Mouse (Mus musculus): ENCODE measurements around the gene Aldh1a3. TPM values are rescaled to one million over a fixed set of nuclear protein-coding genes. Genes with fewer than 3 reads are reported as not detected.
A peak's percentile ranks its signal among the peaks of the same experiment; 100 is the strongest.

Gene Aldh1a3
- total and polyA plus RNA-seq, 3 experiments, result 0.35 to 4.6 (median 1.0) TPM

DNA sequence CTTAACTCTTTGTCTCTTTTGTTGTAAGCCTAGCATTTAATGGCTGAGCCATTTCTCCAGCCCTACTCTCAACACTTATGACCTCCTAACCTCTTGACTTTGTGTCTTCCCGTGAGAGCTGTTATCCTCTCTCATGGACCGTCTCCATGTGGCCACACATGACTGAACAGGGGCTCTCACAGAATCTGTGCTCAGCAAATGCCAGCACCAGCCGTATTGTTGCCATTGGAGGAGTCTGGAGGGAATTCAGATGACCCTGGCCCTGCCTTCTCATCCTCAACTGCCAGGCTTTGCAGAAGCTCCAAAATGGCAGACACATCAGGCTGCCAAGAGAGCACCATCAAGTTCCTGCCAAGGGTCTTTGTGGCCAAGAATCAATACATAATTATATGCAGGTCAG lies 30.0 kb downstream of the Aldh1a3 start:
- H3K4me3 ChIP-seq (replicated peaks in 1 of 3; ENCODE audit: low read depth in 2 of 3, low read length in 2 of 3, poor library complexity in 1 of 3), result no peak overlapping the region
- dilution Hi-C loops (cut with MboI; ENCODE audit: extremely low pct_ligation_motif_present, extremely low pct_unique_long_range_greater_than_20kb, low sequenced_read_pairs) (no loop called here), in situ Hi-C loops (cut with MboI; ENCODE audit: low pct_ligation_motif_present, low pct_unique_long_range_greater_than_20kb, low sequenced_read_pairs) (no loop called here)
- no peaks in the 10 kb centered on the region for H3K4me1 ChIP-seq (ENCODE audit: control insufficient read depth in 1 of 2, insufficient read depth in 2 of 2)
- no peaks in the 10 kb centered on the region for H3K9me3 ChIP-seq (replicated peaks; ENCODE audit: low read length)
- H3K36me3 ChIP-seq (replicated peaks in 1 of 2; ENCODE audit: control insufficient read depth in 1 of 2, insufficient read depth in 1 of 2, low read length in 1 of 2), result no peaks in the 10 kb centered on the region
- TF ChIP-seq RAD21 (IDR thresholded peaks at IDR 0.05; ENCODE audit: low read depth, low read length) (no peak), SMC3 (IDR thresholded peaks at IDR 0.05; ENCODE audit: low read depth, low read length) (no peak), RCOR1 (conservative IDR thresholded peaks at IDR 0.05; ENCODE audit: low read depth, low read length) (no peak), TBP (conservative IDR thresholded peaks at IDR 0.05; ENCODE audit: low read depth, low read length) (no peak), ZKSCAN1 (IDR thresholded peaks at IDR 0.05; ENCODE audit: borderline replicate concordance, low read depth, low read length) (no peak), PAX5 (IDR thresholded peaks at IDR 0.05; ENCODE audit: low read length) (no peak), BHLHE40 (IDR thresholded peaks at IDR 0.05; ENCODE audit: low read depth, low read length) (no peak), NRF1 (IDR thresholded peaks at IDR 0.05; ENCODE audit: low read depth, low read length) (no peak), ETS1 (conservative IDR thresholded peaks at IDR 0.05; ENCODE audit: low read depth, low read length) (no peak), MAZ (IDR thresholded peaks at IDR 0.05; ENCODE audit: low read depth, low read length) (no peak), ZC3H11A (IDR thresholded peaks at IDR 0.05; ENCODE audit: low read depth, low read length) (no peak), TCF12 (IDR thresholded peaks at IDR 0.05; ENCODE audit: low read depth, low read length) (no peak), USF1 (IDR thresholded peaks at IDR 0.05; ENCODE audit: low read depth, low read length) (no peak), ELF1 (IDR thresholded peaks at IDR 0.05; ENCODE audit: low read depth, low read length) (no peak), CTCF (conservative IDR thresholded peaks at IDR 0.05 in 1 of 2, IDR thresholded peaks at IDR 0.05 in 1 of 2; ENCODE audit: low read depth in 2 of 2, low read length in 2 of 2) (no peak), MAX (IDR thresholded peaks at IDR 0.05; ENCODE audit: low read length) (no peak), SIN3A (IDR thresholded peaks at IDR 0.05; ENCODE audit: low read length) (no peak)
- H3K27ac ChIP-seq (ENCODE audit: insufficient read depth, low read depth), result no peak overlapping the region
- no peak for DNase-seq (ENCODE audit: extremely low read depth)
- no peak overlapping the region for H3K4me2 ChIP-seq (ENCODE audit: insufficient read depth, low read depth, poor library complexity, severe bottlenecking)
- H3K9ac ChIP-seq (ENCODE audit: insufficient read depth, low read depth), result no peak overlapping the region
- H3K27me3 ChIP-seq (replicated peaks), result peaks cover 36% of the 10 kb centered on the region
- no peaks in the 10 kb centered on the region for H3K79me2 ChIP-seq (replicated peaks; ENCODE audit: control insufficient read depth, extremely low read depth, insufficient read depth, poor library complexity, severe bottlenecking)

DNA sequence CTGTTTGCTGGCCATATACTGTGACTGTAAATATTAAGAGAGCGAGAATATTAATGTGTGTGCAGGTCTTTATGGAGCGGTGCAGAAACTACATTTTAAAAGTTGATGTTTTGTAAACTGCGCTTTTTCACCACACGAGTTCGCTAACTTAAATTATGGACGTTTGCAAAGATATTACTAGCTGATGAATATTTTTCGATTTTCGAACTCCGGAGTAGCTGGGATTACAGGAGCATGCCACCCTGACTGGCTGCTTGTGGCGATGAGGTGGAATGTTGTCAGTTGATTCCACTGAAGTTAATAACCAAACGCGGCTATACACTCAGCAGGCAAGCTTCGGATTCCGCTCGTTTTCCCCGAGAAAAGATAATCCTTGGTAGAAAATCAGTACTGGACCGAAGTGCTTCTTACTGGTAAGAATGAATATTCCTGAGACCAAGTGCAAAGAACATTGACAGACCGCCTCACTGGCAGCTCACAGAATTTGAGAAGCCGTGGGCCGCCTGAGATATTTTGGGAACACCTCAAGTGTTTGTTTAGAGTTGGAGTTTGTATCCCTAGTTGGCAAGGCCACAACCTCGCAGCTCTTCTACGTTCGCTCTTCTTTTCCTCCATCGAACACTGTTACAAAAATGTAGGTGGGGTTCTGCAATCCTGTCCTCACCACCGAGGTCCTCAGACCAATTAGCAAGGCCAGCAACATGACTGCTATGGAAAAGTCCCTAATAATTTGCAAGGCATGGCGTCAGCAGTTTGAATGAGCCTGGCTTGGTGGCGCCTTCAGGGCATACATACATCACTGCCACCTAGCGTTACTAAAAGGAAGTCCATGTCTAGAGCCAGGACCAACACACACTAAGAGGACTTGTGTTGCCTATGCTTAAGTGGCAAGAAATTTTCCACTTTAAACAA lies 38.4 kb downstream of the Aldh1a3 start:
- H3K9me3 ChIP-seq (replicated peaks; ENCODE audit: low read length), result no peaks in the 10 kb centered on the region
- H3K36me3 ChIP-seq (replicated peaks in 1 of 2; ENCODE audit: control insufficient read depth in 1 of 2, insufficient read depth in 1 of 2, low read length in 1 of 2), result no peaks in the 10 kb centered on the region
- peak overlapping the region; percentile 47; the same call in 1 of the 2 replicates for H3K27ac ChIP-seq (ENCODE audit: insufficient read depth, low read depth)
- H3K27me3 ChIP-seq (replicated peaks), result peaks cover 1% of the 10 kb centered on the region
- DNase-seq (ENCODE audit: extremely low read depth), result peak; percentile 92
- in situ Hi-C loops (cut with MboI; ENCODE audit: low pct_ligation_motif_present, low pct_unique_long_range_greater_than_20kb, low sequenced_read_pairs) (loop anchor here (5.0 kb wide), 1 partner anchor 282 kb away; the partner anchor contains the start of gene Chsy1), dilution Hi-C loops (cut with MboI; ENCODE audit: extremely low pct_ligation_motif_present, extremely low pct_unique_long_range_greater_than_20kb, low sequenced_read_pairs) (no loop called here)
- peak overlapping the region; percentile 87 for H3K9ac ChIP-seq (ENCODE audit: insufficient read depth, low read depth)
- H3K4me2 ChIP-seq (ENCODE audit: insufficient read depth, low read depth, poor library complexity, severe bottlenecking), result peak overlapping the region; percentile 80
- peaks cover 16% of the 10 kb centered on the region for H3K79me2 ChIP-seq (replicated peaks; ENCODE audit: control insufficient read depth, extremely low read depth, insufficient read depth, poor library complexity, severe bottlenecking)
- peaks cover 11 to 34% of the 10 kb centered on the region in 2 experiments for H3K4me1 ChIP-seq (ENCODE audit: control insufficient read depth in 1 of 2, insufficient read depth in 2 of 2)
- peak overlapping the region; percentile 71 to 77 (median 72) for H3K4me3 ChIP-seq (replicated peaks in 1 of 3; ENCODE audit: low read depth in 2 of 3, low read length in 2 of 3, poor library complexity in 1 of 3)
- TF ChIP-seq UBTF (IDR thresholded peaks at IDR 0.05; ENCODE audit: low read depth, low read length) (no peak), BHLHE40 (IDR thresholded peaks at IDR 0.05; ENCODE audit: low read depth, low read length) (no peak), ELF1 (IDR thresholded peaks at IDR 0.05; ENCODE audit: low read depth, low read length) (no peak), RCOR1 (conservative IDR thresholded peaks at IDR 0.05; ENCODE audit: low read depth, low read length) (no peak), NELFE (IDR thresholded peaks at IDR 0.05; ENCODE audit: low read depth, low read length) (peak; percentile 60; the same call in 1 of the 2 replicates), MAX (IDR thresholded peaks at IDR 0.05; ENCODE audit: low read length) (peak; percentile 36; the same call in 1 of the 2 replicates), JUN (IDR thresholded peaks at IDR 0.05; ENCODE audit: insufficient read depth, low read depth, low read length) (no peak), JUND (conservative IDR thresholded peaks at IDR 0.05; ENCODE audit: low read depth, low read length) (no peak), PAX5 (IDR thresholded peaks at IDR 0.05; ENCODE audit: low read length) (no peak), RAD21 (IDR thresholded peaks at IDR 0.05; ENCODE audit: low read depth, low read length) (peak; percentile 72), POLR2AphosphoS2 (IDR thresholded peaks at IDR 0.05; ENCODE audit: low read depth, low read length) (no peak), ETS1 (conservative IDR thresholded peaks at IDR 0.05; ENCODE audit: low read depth, low read length) (no peak; the same call in 1 of the 2 replicates), TCF12 (IDR thresholded peaks at IDR 0.05; ENCODE audit: low read depth, low read length) (peak; percentile 32; the same call in 1 of the 2 replicates), ZNF384 (IDR thresholded peaks at IDR 0.05; ENCODE audit: low read depth, low read length) (no peak), SMC3 (IDR thresholded peaks at IDR 0.05; ENCODE audit: low read depth, low read length) (peak; percentile 72), HCFC1 (IDR thresholded peaks at IDR 0.05; ENCODE audit: low read depth, low read length) (no peak), GABPA (IDR thresholded peaks at IDR 0.05; ENCODE audit: insufficient replicate concordance, low read depth, low read length) (no peak), MEF2A (IDR thresholded peaks at IDR 0.05; ENCODE audit: borderline replicate concordance, low read depth, low read length) (peak; percentile 45; the same call in 1 of the 2 replicates), CHD2 (IDR thresholded peaks at IDR 0.05; ENCODE audit: low read length) (no peak), SIN3A (IDR thresholded peaks at IDR 0.05; ENCODE audit: low read length) (peak; percentile 78), TBP (conservative IDR thresholded peaks at IDR 0.05; ENCODE audit: low read depth, low read length) (no peak), MAFK (IDR thresholded peaks at IDR 0.05; ENCODE audit: insufficient replicate concordance, low read length) (peak; percentile 80)
